Mouse (Mus musculus) T-cell, adult 2 months (primary cell): Measurements from ENCODE around the gene Gmnn.

Experiments
- DNase-seq: peaks from one replicate; pipeline ENCODE4 v3.0.0; 2022; ENCODE audit warnings: low spot score

Gmnn gene

GRCm38 (mm10) chr13:24760351-24760870 lies 1.3 kb downstream of the Gmnn start:
- no peak for DNase-seq

GRCm38 (mm10) chr13:24759451-24759850 lies 2.3 kb downstream of the Gmnn start:
- no peak for DNase-seq

GRCm38 (mm10) chr13:24757820-24758564 lies 3.7 kb downstream of the Gmnn start:
- DNase-seq, result no peak

- DNase-seq, result no peak
Observed at GRCm38 (mm10) chr13:24756756-24757155, 5.0 kb downstream of the Gmnn start.

- no peak for DNase-seq
Observed at GRCm38 (mm10) chr13:24751396-24751795, 10.3 kb downstream of the Gmnn start.

- DNase-seq, result no peak
Observed at GRCm38 (mm10) chr13:24750807-24751206, 10.9 kb downstream of the Gmnn start.

GRCm38 (mm10) chr13:24747823-24748222 lies 13.9 kb downstream of the Gmnn start:
- no peak for DNase-seq

- DNase-seq, result no peak
Observed at GRCm38 (mm10) chr13:24741028-24741427, 20.7 kb downstream of the Gmnn start, which contains the start of gene Armh2. Armh2 (plus strand) TSS chr13:24741232.

- DNase-seq, result no peak
Observed at GRCm38 (mm10) chr13:24735608-24736131, 26.1 kb downstream of the Gmnn start.

GRCm38 (mm10) chr13:24734502-24734901 lies 27.2 kb downstream of the Gmnn start:
- DNase-seq, result no peak

GRCm38 (mm10) chr13:24729128-24729527 lies 32.6 kb downstream of the Gmnn start:
- DNase-seq, result no peak

- DNase-seq, result no peak
Observed at GRCm38 (mm10) chr13:24724395-24724759, 37.3 kb downstream of the Gmnn start.

GRCm38 (mm10) chr13:24723699-24724394 lies 37.9 kb downstream of the Gmnn start:
- DNase-seq, result no peak

- DNase-seq, result no peak
Observed at GRCm38 (mm10) chr13:24721502-24721901, 40.2 kb downstream of the Gmnn start.

GRCm38 (mm10) chr13:24717677-24718076 lies 44.0 kb downstream of the Gmnn start:
- no peak for DNase-seq

GRCm38 (mm10) chr13:24716441-24716840 lies 45.3 kb downstream of the Gmnn start:
- no peak for DNase-seq

GRCm38 (mm10) chr13:24715601-24716000 lies 46.1 kb downstream of the Gmnn start:
- no peak for DNase-seq

- no peak for DNase-seq
Observed at GRCm38 (mm10) chr13:24714360-24714885, 47.3 kb downstream of the Gmnn start.

GRCm38 (mm10) chr13:24713434-24714000 lies 48.2 kb downstream of the Gmnn start:
- DNase-seq, result peak; percentile 66

GRCm38 (mm10) chr13:24712581-24713130 lies 49.1 kb downstream of the Gmnn start:
- DNase-seq, result no peak

GRCm38 (mm10) chr13:24710968-24711367 lies 50.8 kb downstream of the Gmnn start:
- no peak for DNase-seq
